Mouse (Mus musculus): ENCODE measurements at regions not wholly inside any gene's neighbourhood (a gene's known extent, or its start where the extent isn't known, plus 50 kb on each side); places are given as distances from the start of the nearest gene placed in this dataset.
A peak's percentile ranks its signal among the peaks of the same experiment; 100 is the strongest.

- Histone ChIP-seq H3K4me3 (no peak overlapping the region), H3K36me3 (no peaks in the 10 kb centered on the region), H3K4me2 (no peak overlapping the region), H3K27ac (no peak overlapping the region), H3K4me1 (replicated peaks) (no peaks in the 10 kb centered on the region), H3K9me3 (no peaks in the 10 kb centered on the region), H3K9ac (no peak overlapping the region), H3K27me3 (no peaks in the 10 kb centered on the region)
- ATAC-seq (ENCODE audit: low FRiP score) = no peak
- WGBS = 81% methylated on average over 19 of the region's 19 CpGs
Observed at GRCm38 (mm10) chr16:73835715-73836440, 575.7 kb downstream of the Robo2 start.

GRCm38 (mm10) chr16:73821387-73822338 lies 590.0 kb downstream of the Robo2 start:
- 72% methylated on average over 10 of the region's 10 CpGs for WGBS
- no peaks in the 10 kb centered on the region for H3K27me3 ChIP-seq

GRCm38 (mm10) chr16:73804572-73804971 lies 607.1 kb downstream of the Robo2 start:
- Histone ChIP-seq H3K36me3 (no peaks in the 10 kb centered on the region), H3K9ac (no peak overlapping the region), H3K4me3 (no peak overlapping the region), H3K27ac (no peak overlapping the region), H3K9me3 (no peaks in the 10 kb centered on the region), H3K27me3 (no peaks in the 10 kb centered on the region), H3K4me2 (no peak overlapping the region), H3K4me1 (replicated peaks) (no peaks in the 10 kb centered on the region)
- no peak for ATAC-seq (ENCODE audit: low FRiP score)
- 85% methylated on average over 3 of the region's 3 CpGs for WGBS

More at GRCm38 (mm10) chr16:73821387-73822338, 590.0 kb downstream of the Robo2 start:
- ATAC-seq (ENCODE audit: low FRiP score) = no peak
- H3K4me3 ChIP-seq = no peak overlapping the region
- no peak overlapping the region for H3K27ac ChIP-seq
- H3K9me3 ChIP-seq = no peaks in the 10 kb centered on the region
- H3K4me1 ChIP-seq (replicated peaks) = no peaks in the 10 kb centered on the region
- H3K4me2 ChIP-seq = no peak overlapping the region
- H3K9ac ChIP-seq = no peak overlapping the region
- H3K36me3 ChIP-seq = no peaks in the 10 kb centered on the region

- H3K27me3 ChIP-seq = no peaks in the 10 kb centered on the region
- H3K4me1 ChIP-seq (replicated peaks) = no peaks in the 10 kb centered on the region
- no peak for ATAC-seq (ENCODE audit: low FRiP score)
- H3K27ac ChIP-seq = no peak overlapping the region
- no peaks in the 10 kb centered on the region for H3K9me3 ChIP-seq
- H3K36me3 ChIP-seq = no peaks in the 10 kb centered on the region
- no peak overlapping the region for H3K4me3 ChIP-seq
- no peak overlapping the region for H3K9ac ChIP-seq
- 90% methylated on average over 6 of the region's 6 CpGs for WGBS
- no peak overlapping the region for H3K4me2 ChIP-seq
Observed at GRCm38 (mm10) chr16:73796528-73797171, 615.0 kb downstream of the Robo2 start.

- WGBS = 47% methylated on average over 2 of the region's 2 CpGs
- Histone ChIP-seq H3K4me2 (peak overlapping the region; percentile 22), H3K9me3 (no peaks in the 10 kb centered on the region), H3K36me3 (no peaks in the 10 kb centered on the region), H3K27me3 (no peaks in the 10 kb centered on the region), H3K4me3 (no peak overlapping the region), H3K27ac (peak overlapping the region; percentile 73), H3K9ac (no peak overlapping the region), H3K4me1 (replicated peaks) (peaks cover 9% of the 10 kb centered on the region)
- peak; percentile 57 for ATAC-seq (ENCODE audit: low FRiP score)
Observed at GRCm38 (mm10) chr16:73785074-73785438, 626.6 kb downstream of the Robo2 start.

- Histone ChIP-seq H3K27me3 (no peaks in the 10 kb centered on the region), H3K4me2 (peak overlapping the region; percentile 22), H3K36me3 (no peaks in the 10 kb centered on the region), H3K4me1 (replicated peaks) (peaks cover 9% of the 10 kb centered on the region), H3K4me3 (no peak overlapping the region), H3K27ac (peak overlapping the region; percentile 73), H3K9me3 (no peaks in the 10 kb centered on the region), H3K9ac (no peak overlapping the region)
- WGBS = 59% methylated on average over 10 of the region's 10 CpGs
- peak; percentile 75 for ATAC-seq (ENCODE audit: low FRiP score)
Observed at GRCm38 (mm10) chr16:73784296-73785073, 627.1 kb downstream of the Robo2 start.

- Histone ChIP-seq H3K27me3 (no peaks in the 10 kb centered on the region), H3K9ac (no peak overlapping the region), H3K27ac (no peak overlapping the region), H3K36me3 (no peaks in the 10 kb centered on the region), H3K4me3 (no peak overlapping the region), H3K4me1 (replicated peaks) (no peaks in the 10 kb centered on the region), H3K4me2 (no peak overlapping the region), H3K9me3 (no peaks in the 10 kb centered on the region)
- 91% methylated on average over 5 of the region's 5 CpGs for WGBS
- no peak for ATAC-seq (ENCODE audit: low FRiP score)
Observed at GRCm38 (mm10) chr16:73772454-73772853, 639.2 kb downstream of the Robo2 start.

- ATAC-seq (ENCODE audit: low FRiP score) = no peak
- 68% methylated on average over 5 of the region's 5 CpGs for WGBS
- Histone ChIP-seq H3K4me1 (replicated peaks) (no peaks in the 10 kb centered on the region), H3K36me3 (no peaks in the 10 kb centered on the region), H3K27me3 (no peaks in the 10 kb centered on the region), H3K27ac (no peak overlapping the region), H3K9ac (no peak overlapping the region), H3K9me3 (no peaks in the 10 kb centered on the region), H3K4me2 (no peak overlapping the region), H3K4me3 (no peak overlapping the region)
Observed at GRCm38 (mm10) chr16:73770440-73770856, 641.2 kb downstream of the Robo2 start.

- Histone ChIP-seq H3K4me1 (replicated peaks) (no peaks in the 10 kb centered on the region), H3K27me3 (no peaks in the 10 kb centered on the region), H3K9ac (no peak overlapping the region), H3K36me3 (no peaks in the 10 kb centered on the region), H3K4me3 (no peak overlapping the region), H3K27ac (no peak overlapping the region), H3K9me3 (no peaks in the 10 kb centered on the region), H3K4me2 (no peak overlapping the region)
- 83% methylated on average over 5 of the region's 5 CpGs for WGBS
- ATAC-seq (ENCODE audit: low FRiP score) = no peak
Observed at GRCm38 (mm10) chr16:73769729-73770128, 641.9 kb downstream of the Robo2 start.

GRCm38 (mm10) chr16:73768706-73769105 lies 642.9 kb downstream of the Robo2 start:
- Histone ChIP-seq H3K4me2 (no peak overlapping the region), H3K4me3 (no peak overlapping the region), H3K27ac (no peak overlapping the region), H3K9me3 (no peaks in the 10 kb centered on the region), H3K4me1 (replicated peaks) (no peaks in the 10 kb centered on the region), H3K36me3 (no peaks in the 10 kb centered on the region), H3K27me3 (no peaks in the 10 kb centered on the region), H3K9ac (no peak overlapping the region)
- WGBS = 91% methylated on average over 2 of the region's 2 CpGs
- no peak for ATAC-seq (ENCODE audit: low FRiP score)

GRCm38 (mm10) chr16:73765184-73765583 lies 646.4 kb downstream of the Robo2 start:
- Histone ChIP-seq H3K4me2 (no peak overlapping the region), H3K9me3 (no peaks in the 10 kb centered on the region), H3K9ac (no peak overlapping the region), H3K4me1 (replicated peaks) (no peaks in the 10 kb centered on the region; the same call in 1 of the 2 replicates), H3K27ac (no peak overlapping the region), H3K4me3 (no peak overlapping the region), H3K36me3 (no peaks in the 10 kb centered on the region), H3K27me3 (no peaks in the 10 kb centered on the region)
- WGBS = 90% methylated on average over 3 of the region's 3 CpGs
- no peak for ATAC-seq (ENCODE audit: low FRiP score)

GRCm38 (mm10) chr16:73760921-73761320 lies 650.7 kb downstream of the Robo2 start:
- ATAC-seq (ENCODE audit: low FRiP score) = no peak
- Histone ChIP-seq H3K4me2 (no peak overlapping the region), H3K4me3 (no peak overlapping the region), H3K4me1 (replicated peaks) (peaks cover 4% of the 10 kb centered on the region), H3K9ac (no peak overlapping the region), H3K9me3 (no peaks in the 10 kb centered on the region), H3K27me3 (no peaks in the 10 kb centered on the region), H3K27ac (no peak overlapping the region), H3K36me3 (no peaks in the 10 kb centered on the region)
- WGBS = 35% methylated on average over 3 of the region's 3 CpGs

Measured in hindbrain, embryonic 13.5 days (tissue).